Mouse (Mus musculus) frontal cortex, postnatal 25 days (tissue): ENCODE data around the gene Sema6c.
A peak's percentile ranks its signal among the peaks of the same experiment; 100 is the strongest.

Experiments
- DNase-seq, 2 experiments: peaks; one replicate each; pipeline ENCODE4 v3.0.0; 2022; ENCODE audit warnings: low spot score in 2 of 2

Gene Sema6c

DNA sequence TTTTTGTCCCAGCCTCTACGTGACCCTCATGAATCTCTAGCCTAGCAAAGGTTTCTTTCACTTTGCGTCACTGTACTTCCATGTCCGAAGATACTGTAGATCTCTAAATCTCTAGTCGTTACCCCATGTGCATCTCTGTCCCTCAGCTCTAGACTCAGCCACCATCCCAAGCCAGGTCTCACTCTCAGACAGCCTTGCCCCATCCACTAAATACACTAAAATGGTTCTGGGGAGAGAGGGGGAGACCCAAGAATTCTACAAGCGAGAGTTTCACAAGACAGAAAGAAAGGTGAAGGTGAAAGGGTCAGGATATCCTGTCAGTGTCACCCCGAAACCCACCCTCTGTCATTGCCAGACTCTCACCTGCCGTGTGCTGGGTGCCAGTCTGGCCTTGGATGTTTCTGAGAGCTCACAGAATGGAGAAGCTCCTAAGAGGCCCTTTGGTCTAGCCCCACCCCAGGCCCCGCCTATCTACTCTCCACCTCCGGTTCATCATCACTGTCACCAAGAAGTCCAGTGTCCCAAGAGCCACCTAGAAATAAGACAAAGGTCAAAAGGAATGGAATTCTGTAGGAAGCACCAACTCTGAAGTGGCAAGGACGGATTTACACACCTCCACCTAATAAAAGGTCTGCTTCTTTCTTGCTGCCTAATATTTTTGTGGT lies 18.2 kb upstream of the Sema6c start, which contains the start of gene Tnfaip8l2:
TSS of gene Tnfaip8l2 (minus strand) at position 409 of the 665 bp plus-strand sequence.
- no peak for DNase-seq

DNA sequence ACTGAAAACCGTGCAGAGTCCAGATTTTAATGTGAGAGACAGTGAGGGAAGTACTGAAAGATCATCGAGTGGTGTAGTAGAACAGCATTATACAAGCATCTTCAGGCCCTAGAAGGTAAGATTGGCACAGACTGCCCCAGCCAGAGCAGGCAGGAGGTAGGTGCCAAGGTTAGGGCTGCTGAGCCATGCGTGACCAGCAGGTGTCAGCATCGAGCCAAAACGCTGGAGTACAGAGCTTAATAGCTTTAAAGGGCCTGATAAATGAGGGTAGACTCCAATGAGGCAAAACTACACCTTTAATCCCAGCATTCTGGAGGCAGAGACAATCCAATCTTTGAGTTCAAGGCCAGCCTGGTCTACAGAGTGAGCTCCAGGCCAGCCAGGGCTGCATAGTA lies 17.6 kb upstream of the Sema6c start:
- DNase-seq: peak; percentile 81 to 85

DNA sequence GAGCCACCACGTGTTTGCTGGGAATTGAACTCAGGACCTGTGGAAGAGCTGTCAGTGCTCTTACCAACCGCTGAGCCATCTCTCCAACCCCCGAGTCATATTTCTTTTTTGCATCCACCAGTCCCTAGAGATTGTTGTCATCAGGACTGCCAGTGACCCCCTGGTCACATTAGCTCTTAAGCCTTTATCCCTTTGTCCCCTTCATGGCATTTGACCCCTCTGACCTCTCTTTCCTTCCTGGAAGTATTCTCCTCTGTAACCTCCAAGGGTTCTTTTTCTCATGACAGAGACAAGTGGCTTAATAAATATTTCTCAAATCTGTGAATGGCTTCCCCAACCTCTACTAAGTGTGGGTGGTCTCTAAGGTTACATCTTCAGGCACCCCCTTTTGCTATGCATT lies 12.3 kb upstream of the Sema6c start:
- DNase-seq: no peak

DNA sequence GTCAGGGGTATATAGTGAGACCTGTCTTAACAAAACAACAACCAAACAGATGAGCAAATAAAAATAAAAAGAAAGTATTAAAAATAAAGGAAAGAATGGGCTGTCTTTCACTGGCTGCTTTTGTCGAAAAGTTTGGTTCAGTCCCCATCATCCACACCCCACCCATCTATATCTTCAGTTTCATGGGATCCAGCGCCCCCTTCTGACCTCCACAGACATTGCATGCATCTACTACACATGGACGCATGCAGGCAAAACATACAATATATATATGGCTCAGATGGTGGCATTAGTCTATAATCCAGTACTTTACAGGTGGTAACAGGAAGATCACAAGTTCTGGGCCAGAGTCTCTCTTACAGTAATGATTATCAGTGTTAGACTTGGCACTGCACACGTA lies 6.4 kb upstream of the Sema6c start:
- DNase-seq: no peak

DNA sequence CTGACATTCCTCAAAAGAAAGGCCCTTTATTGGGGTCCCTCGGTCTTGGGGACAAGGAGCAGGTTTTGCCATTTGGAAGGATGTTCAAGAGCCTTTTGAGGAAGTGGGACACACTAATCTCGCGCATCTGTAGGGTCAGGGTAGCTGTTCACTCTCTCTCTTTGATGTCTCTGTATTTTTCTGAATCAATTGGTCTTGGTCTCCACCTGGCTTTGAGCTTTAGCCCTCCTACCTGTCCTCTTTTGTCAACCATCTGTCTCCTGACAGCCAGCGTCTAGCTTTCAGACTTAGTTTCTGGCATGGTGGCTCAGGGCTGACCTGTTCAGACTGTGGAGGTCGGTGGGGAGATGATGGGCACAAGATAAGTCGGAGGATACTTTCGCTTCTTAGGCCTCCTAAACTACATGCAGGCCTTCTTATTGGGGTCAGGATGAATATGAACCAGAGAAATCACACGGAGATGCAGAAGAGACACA lies 708 bp upstream of the Sema6c start:
- DNase-seq: no peak

DNA sequence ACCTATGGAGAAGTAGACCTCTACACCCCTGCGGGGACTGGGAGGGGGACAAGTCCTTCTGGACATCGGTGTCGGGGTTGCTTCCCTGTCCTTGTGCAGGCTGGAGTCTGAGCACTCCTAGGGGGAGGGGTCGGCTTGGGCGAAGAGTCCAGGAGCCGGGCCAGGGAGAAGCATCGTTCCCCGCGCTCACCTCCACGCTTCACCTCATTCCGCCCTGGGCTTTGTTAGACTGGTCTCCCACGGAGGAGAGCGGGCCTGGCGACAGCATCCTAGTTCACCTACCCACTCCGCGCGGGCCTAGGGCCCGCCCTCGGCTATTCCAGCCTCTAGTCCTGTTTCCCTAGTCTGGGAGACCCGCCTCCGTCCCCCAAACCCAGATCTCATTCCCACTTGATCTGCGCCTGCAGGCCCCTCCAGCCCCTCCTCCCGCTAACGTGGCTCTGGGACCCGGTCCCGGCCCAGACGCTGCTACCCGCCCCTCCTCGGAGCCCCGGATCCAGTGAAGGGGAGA lies 839 bp downstream of the Sema6c start:
- no peak for DNase-seq

DNA sequence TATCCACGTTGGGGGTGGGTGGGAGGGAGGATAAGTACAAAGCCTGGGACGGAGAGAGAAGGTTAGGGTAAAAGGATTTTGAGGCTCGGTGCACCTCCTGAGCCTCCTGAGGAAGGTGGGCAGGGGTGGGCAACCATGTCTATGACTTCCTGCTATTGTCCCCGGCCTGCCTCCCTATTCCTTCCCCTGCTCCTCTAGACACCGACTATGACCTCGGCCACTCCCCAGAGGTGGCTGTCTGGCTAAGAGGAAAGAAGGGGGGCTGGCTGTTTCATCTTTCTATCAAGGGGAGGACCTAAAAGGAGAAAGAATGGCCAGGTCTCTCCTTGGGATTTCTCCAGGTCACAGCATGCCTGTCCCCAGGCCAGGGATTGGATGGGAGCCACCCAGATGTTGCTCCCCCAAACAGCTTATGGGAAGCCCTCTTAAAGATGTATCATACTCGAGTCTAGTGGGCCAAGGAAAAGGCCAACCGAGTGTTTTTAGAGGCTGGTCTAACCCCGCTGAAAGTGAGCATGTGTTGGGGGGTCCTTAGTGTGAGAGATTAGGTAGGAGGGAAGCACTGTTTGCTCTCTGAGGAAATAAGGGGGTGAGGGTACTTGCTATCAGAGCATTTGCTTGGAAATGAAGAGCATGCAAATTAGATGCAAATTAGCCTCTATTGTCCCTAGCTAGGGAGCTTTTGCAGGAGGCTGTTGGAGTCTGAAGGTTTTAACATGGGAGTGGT lies 1.5 kb downstream of the Sema6c start:
- no peak for DNase-seq

DNA sequence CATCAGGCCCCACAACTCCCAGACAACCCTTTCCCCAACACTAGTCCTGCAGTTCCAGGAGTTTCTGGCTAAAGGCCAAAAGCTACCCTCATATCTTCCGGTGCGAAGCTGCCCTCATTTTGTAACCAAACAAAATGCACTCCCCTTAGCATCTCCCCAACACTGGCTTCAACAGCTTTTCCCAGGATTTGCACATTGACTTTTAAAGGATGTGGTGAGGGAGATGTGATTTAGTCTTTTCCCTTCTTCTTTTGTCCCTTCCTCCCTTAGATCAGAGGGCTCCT lies 2.0 kb downstream of the Sema6c start:
- DNase-seq: no peak

DNA sequence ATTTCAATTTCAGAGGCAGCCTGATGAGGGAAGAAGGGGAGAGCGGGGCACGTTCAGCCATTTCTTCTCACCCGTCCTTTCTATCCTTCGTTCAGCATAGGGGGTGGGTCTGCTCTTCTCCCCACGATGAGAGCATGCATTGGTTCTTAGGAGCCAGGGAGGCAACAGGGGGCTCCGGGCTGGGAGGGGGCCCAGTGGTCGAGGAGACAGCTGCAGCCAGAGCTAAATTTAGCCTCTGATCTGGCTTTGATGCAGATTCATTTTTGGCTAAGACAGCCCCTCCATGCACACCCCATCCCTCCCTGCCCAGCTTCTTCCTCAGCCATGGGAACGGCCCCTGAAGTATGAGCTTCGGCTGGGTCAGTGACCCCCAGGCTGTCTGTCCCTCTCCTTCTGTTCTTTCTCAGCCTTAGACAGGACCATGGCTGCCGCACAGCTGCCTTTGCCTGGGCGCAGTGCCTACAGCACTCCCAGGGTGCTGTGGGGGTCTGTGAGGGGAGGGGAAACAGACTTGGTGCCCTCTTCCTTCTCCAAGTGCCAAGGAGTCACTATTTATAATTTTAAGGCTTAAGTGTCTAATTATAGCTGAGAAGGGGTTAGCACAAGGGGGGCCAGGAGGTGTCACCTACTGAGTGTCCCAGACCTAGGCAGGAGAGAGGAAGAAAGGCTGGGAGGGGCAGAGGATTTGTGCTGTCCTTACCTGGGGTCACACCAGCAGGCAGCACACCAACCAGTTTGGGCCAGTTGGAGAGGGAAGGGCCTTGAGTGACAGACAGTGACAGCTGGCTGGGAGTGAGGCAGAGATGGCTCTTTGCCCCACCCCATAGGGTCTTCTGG lies 3.4 kb downstream of the Sema6c start:
- DNase-seq: no peak

DNA sequence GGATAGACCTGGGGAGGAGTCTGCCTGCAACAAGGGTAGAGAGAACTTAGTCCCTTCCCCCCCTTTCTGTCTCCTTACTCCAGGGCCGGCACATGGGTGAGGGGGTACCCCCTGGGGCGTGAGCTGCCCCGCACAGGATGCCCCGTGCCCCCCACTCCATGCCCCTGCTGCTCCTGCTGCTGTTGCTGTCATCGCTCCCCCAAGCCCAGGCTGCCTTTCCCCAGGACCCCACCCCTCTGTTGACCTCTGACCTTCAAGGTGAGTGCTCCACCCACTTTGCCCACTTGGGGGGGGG lies 3.9 kb downstream of the Sema6c start:
- no peak for DNase-seq

DNA sequence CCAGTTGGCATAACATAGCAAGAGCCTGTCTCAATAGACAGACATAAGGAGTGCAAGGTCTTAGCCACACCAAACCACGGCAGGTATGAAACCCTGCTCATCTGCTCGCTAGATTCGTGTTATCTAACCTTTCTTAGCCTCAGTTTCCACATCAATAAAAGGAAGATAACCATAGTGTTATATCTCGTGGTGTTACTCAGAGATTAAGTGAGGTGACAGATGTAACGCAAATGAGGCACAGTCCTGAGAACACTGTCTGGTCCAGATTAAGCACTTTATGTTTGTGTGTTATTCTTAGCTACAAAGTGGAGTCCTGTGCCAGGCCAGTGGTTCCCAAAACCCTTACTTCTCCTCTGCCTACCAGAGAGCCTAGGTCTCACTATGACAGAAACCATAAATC lies 4.6 kb downstream of the Sema6c start:
- DNase-seq: no peak

DNA sequence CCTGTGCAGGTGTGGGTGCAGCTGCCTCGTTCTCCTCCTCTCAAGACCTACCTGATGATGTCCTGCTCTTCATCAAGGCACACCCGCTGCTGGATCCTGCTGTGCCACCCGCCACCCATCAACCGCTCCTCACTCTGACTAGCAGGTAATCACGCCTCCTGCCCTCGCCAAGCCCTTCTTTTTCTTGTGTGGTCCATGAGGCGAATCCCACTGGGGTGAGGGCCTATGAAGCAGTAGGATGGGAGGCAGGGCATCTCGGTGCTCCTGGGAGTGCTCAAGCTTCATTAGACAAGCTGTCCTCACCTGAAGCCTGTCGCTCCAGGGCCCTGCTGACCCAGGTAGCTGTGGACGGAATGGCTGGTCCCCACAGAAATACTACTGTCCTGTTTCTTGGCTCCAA lies 9.7 kb downstream of the Sema6c start:
- DNase-seq: no peak

DNA sequence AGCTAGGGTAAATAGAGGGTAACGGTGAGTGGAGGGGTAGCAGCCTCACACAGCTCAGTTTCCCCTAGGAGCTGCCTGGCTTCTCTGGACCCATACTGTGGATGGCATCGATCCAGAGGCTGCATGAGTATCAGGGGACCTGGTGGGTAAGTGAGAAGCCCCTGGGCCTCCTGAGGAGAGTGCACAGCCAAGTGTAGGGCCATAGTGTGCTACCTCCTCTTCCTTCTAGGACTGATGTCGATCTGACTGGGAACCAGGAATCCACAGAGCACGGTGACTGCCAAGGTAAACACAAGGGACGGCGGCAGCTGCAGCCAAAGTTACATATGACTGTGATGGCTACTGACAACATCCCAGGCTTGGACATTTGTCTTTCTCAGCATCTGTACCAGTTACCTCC lies 10.8 kb downstream of the Sema6c start:
- DNase-seq: no peak

DNA sequence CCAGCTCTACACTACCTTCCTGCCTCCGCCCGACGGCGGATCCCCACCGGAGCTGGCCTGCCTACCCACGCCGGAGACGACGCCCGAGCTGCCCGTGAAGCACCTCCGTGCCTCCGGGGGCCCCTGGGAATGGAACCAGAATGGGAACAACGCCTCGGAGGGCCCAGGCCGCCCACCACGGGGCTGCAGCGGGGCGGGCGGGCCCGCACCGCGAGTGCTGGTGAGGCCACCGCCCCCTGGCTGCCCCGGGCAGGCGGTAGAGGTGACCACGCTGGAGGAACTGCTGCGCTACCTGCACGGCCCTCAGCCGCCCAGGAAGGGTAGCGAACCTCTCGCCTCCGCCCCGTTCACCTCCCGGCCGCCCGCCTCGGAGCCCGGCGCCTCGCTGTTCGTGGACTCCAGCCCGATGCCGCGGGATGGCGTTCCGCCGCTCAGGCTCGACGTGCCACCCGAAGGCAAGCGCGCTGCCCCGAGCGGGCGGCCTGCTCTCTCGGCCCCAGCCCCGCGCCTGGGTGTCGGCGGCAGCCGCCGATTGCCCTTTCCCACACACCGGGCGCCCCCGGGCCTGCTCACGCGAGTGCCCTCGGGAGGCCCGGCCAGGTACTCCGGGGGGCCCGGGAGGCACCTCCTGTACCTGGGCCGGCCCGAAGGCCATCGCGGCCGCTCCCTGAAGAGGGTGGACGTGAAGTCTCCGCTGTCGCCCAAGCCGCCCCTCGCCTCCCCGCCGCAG lies 12.4 kb downstream of the Sema6c start:
- DNase-seq: no peak

DNA sequence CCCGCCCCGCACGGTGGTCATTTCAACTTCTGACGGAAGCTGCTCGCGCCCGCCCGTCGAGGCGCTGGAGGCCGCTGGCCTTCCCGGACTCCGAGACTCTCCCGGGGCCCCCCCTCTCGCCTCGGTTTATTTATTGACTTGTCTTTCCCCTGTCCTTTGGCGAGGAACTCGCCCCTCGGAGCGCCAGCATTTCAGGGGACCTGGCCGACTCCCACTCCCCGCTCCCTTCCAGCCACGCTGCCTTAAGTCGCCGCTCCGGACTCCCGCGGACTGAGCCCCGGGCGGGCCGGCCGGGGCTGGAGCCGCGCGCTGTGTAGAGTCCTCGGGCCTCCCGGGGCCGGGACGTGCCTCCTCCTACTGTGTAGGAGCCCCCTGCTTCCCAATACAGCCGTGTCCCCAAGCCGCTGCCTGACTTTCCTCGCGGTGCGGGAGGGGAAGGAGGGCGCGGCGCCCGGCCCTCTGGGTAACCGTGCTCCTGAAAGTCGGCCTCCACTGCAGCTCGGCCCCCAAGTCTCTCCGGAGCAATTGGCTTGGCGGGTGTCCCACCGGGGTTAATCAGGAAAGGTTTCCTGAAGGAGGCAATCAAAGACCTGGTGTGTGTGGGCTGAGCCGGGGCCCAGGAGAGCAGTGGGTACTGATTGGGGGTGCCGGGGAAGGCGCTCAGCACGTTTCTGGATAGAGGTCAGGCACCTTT lies 13.1 kb downstream of the Sema6c start:
- no peak for DNase-seq

DNA sequence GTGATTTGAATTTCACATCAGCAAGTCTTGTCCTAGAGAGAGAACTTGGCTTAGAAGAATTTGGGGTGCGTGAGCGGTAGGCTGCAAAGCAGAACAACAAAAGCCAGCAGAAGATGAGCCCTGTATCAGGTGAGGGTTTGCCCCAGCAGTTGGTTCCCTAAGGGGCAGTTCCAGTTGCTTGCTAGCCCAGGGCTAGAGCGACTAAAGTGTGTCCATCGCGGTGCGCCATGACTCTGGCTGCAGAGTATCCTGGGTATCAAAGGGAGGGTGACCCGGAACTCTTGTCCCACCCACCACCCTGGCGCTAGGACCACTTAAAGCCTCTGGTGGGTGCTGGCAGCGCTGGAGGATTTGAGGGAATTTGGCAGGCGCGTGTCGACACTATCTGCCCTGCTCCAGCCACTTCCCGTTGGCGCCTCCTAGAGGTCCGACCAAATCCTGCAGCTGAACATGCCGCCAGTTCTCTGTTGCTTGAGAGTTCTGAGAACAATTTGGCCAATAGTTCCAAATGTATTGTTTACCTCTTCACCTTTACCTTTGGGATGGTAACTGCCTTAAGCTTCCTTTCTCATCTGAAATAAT lies 13.8 kb downstream of the Sema6c start:
- peak; percentile 57 to 70 for DNase-seq

DNA sequence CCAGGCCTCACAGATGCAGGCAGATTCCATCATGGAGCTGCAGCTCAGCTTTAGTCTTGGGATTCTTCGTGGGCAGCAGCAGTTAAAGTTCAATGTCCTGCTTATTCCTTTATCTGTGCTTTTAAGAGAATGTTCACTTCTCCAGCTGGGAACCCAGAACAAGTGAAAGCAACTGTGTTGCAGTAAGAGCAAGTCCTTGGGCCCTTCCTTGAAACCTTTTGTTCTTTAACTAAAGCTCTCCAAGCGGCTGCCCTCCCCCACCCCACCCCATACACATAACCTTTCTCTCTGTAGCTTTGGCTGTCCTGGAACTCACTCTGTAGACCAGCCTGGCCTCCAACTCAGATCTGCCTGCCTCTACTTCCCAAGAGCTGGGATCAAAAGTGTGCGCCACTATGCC lies 16.2 kb downstream of the Sema6c start:
- no peak for DNase-seq

DNA sequence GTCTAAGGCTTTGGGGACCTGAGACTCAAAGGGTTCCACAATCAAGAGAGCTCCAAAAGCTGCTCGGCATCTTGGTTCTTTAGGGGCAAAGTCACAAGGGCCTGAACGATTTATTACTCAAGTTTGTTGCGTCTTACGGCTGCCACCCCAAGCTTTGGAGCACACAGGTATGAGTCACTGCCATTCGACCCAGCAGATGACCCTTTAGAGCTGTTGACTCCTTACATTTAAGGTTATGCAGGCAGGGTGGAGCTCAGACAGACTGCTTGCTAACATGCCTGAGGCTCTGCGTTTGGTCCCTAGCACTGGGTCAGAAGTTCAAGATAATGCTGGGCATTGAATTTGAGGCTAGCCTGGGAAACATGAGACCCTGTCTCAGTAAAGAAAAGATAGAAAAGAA lies 17.3 kb downstream of the Sema6c start:
- DNase-seq: no peak

DNA sequence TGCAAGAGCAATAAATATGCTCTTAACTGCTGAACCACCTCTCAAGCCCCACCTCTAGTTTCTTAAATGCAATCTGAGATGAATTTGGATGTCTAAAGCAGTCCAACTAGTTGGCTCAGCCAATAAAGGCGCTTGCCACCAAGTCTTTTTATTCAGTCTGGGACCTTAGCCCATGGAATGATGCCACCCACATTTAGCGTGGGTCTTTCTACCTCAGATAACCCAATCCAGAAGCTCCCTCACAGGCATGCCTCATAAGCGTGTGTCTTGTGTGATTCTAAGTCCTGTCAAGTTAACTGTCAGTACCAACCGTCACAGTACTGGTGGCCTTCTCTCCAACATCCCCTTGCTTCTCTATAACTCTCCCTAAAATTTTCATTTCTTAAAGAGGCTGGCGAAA lies 18.7 kb downstream of the Sema6c start:
- DNase-seq: no peak

DNA sequence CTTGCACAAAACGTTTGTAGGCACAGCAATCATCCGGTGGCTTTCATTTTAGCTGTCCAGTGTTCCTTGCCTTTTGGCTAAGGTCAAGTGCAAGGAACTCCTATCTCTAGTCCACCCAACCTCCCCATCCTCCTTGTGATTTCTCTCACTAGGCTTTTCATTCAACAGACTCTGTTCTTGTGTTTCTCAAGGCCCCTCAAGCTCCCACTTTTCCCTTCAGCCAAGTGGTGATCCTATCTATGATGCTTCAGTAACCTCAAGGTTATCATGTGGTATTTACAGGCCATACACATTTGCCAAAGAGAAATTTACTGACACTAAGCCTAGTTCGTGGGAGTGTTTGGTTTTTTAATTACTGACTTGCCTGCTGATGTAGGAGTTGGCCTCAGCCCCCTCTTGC lies 19.6 kb downstream of the Sema6c start:
- DNase-seq: no peak

DNA sequence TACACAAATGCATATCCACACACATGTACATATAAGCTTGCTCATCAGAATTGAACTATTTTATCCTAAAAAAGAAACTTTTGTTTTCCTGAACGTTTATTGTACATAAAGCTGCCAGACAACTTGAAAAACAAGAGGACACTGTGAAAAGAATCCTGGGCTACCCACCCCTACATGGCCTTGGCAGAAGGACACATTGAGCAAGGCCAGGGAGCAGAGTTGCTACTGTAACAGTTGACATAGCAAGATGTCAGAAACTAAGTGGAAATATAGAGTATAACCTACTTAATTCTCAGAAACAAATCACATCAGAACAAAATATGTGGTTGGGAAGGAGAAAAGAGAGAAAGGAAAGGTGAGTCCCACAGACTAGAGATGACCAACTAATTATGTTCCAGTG lies 21.6 kb downstream of the Sema6c start:
- DNase-seq: no peak
